Mouse (Mus musculus): Measurements from ENCODE around the gene Mid1ip1.

Mid1ip1 gene

GRCm38 (mm10) chrX:10714696-10715140, at the start of gene Mid1ip1:
Mid1ip1 (plus strand) TSS chrX:10715013.
- peak; percentile 93 for DNase-seq

GRCm38 (mm10) chrX:10694455-10695180, 20.2 kb upstream of the Mid1ip1 start:
- DNase-seq = no peak

GRCm38 (mm10) chrX:10706728-10707127, 8.1 kb upstream of the Mid1ip1 start:
- no peak for DNase-seq

GRCm38 (mm10) chrX:10713839-10714637, 775 bp upstream of the Mid1ip1 start:
- peak; percentile 32 for DNase-seq

GRCm38 (mm10) chrX:10716917-10717763, 2.3 kb downstream of the Mid1ip1 start:
- peak; percentile 94 for DNase-seq

- no peak for DNase-seq
Measured at GRCm38 (mm10) chrX:10718021-10718837, 3.4 kb downstream of the Mid1ip1 start.

GRCm38 (mm10) chrX:10718838-10719539, 4.2 kb downstream of the Mid1ip1 start:
- DNase-seq = peak; percentile 80

GRCm38 (mm10) chrX:10720391-10720790, 5.6 kb downstream of the Mid1ip1 start:
- no peak for DNase-seq

- no peak for DNase-seq
Measured at GRCm38 (mm10) chrX:10724571-10724970, 9.8 kb downstream of the Mid1ip1 start.

GRCm38 (mm10) chrX:10729488-10729887, 14.7 kb downstream of the Mid1ip1 start:
- peak; percentile 54 for DNase-seq

GRCm38 (mm10) chrX:10734453-10734852, 19.6 kb downstream of the Mid1ip1 start:
- peak; percentile 21 for DNase-seq

- no peak for DNase-seq
Measured at GRCm38 (mm10) chrX:10734874-10735273, 20.1 kb downstream of the Mid1ip1 start.

- DNase-seq = no peak
Measured at GRCm38 (mm10) chrX:10758866-10759265, 44.1 kb downstream of the Mid1ip1 start.

GRCm38 (mm10) chrX:10763476-10764016, 48.7 kb downstream of the Mid1ip1 start:
- DNase-seq = no peak

All from lung, postnatal 10 days (tissue).